Mouse (Mus musculus) kidney, embryonic 16.5 days (tissue): ENCODE results near the gene Aoah. TPM values are rescaled to one million over a fixed set of nuclear protein-coding genes. Genes with fewer than 3 reads are reported as not detected.

ENCODE experiments used
- ATAC-seq: fragments of 200-750 bp; cut with Nextera tagmentation; 2 replicates; pipeline ENCODE4 v1.8.0; 2017; ENCODE audit warnings: moderate TSS enrichment; ENCODE audit not compliant: low FRiP score, low TSS enrichment
- H3K27ac ChIP-seq: fragments of 300-500 bp; sonication (generic); 2 replicates; pipeline ENCODE4 v1.5.1; 2014; ENCODE audit warnings: low read length
- H3K27me3 ChIP-seq: fragments of 300-500 bp; sonication (generic); 2 replicates; pipeline ENCODE4 v1.6.1; 2014; ENCODE audit warnings: low read length, control low read depth, mixed read lengths; ENCODE audit not compliant: insufficient read depth
- H3K36me3 ChIP-seq: fragments of 300-500 bp; sonication (generic); 2 replicates; pipeline ENCODE4 v1.6.1; 2014; ENCODE audit warnings: low read length, control low read depth, mixed read lengths; ENCODE audit not compliant: insufficient read depth
- H3K4me1 ChIP-seq: fragments of 300-500 bp; sonication (generic); 2 replicates; pipeline ENCODE4 v1.6.1; 2014; ENCODE audit warnings: low read length, control low read depth, mixed read lengths; ENCODE audit not compliant: insufficient read depth
- H3K4me2 ChIP-seq: fragments of 300-500 bp; sonication (generic); replicated peaks from 2 replicates; pipeline ENCODE4 v1.6.1; 2014; ENCODE audit warnings: low read depth, low read length
- H3K4me3 ChIP-seq: fragments of 300-500 bp; sonication (generic); 2 replicates; pipeline ENCODE4 v1.5.1; 2014; ENCODE audit warnings: mild to moderate bottlenecking, low read length
- H3K9ac ChIP-seq: fragments of 300-500 bp; sonication (generic); replicated peaks from 2 replicates; pipeline ENCODE4 v1.6.1; 2014; ENCODE audit warnings: low read length
- H3K9me3 ChIP-seq: fragments of 300-500 bp; sonication (generic); 2 replicates; pipeline ENCODE4 v1.6.1; 2016; ENCODE audit warnings: low read length, control low read depth
- whole genome bisulfite sequencing: fragments of 180-500 bp; shearing (Covaris S2); extraction: QIAGEN DNeasy Blood & Tissue Kit; methylation state at CpG from one replicate; pipeline ENCODE4 v1.1.7; 2014; 5-methylcytosine and 5-hydroxymethylcytosine counted together
- polyA plus RNA-seq: library from polyadenylated mRNA; unstranded; fragments of >200 nt; fragmentation: Nextera tagmentation; extraction: Ambion mirVana; gene quantifications from 2 replicates; pipeline ENCODE4 v1.2.1, GENCODE M21; 2015

The Aoah gene
- polyA plus RNA-seq, 1 experiment from 2014 or later, result 3.0 TPM

DNA sequence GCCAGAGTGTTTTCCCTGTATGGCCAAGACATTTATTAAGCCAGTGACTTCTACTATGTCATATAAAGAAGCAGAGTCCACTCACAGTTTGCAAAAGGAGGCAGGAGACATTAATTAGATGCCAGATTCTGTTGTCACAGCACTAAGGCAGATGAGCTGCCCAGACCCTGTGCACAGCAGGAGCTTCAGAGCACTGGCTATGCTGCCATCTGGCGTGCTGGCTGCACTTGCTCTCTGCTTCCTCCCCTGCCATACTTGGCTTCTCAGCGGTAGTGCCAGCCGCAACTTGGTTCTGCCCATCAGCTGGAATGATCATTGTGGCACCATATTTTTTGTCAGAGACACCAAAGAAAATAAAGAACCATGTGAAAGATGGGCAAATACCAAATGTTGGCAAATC lies 239.3 kb downstream of the Aoah start:
- ATAC-seq, result no peak
- Histone ChIP-seq H3K36me3 (no peaks in the 10 kb centered on the region), H3K4me2 (no peak overlapping the region), H3K9ac (no peak overlapping the region), H3K4me3 (no peak overlapping the region), H3K9me3 (no peaks in the 10 kb centered on the region), H3K4me1 (no peaks in the 10 kb centered on the region), H3K27me3 (no peaks in the 10 kb centered on the region), H3K27ac (no peak overlapping the region)
- WGBS, result 67% methylated on average over 3 of the region's 3 CpGs

DNA sequence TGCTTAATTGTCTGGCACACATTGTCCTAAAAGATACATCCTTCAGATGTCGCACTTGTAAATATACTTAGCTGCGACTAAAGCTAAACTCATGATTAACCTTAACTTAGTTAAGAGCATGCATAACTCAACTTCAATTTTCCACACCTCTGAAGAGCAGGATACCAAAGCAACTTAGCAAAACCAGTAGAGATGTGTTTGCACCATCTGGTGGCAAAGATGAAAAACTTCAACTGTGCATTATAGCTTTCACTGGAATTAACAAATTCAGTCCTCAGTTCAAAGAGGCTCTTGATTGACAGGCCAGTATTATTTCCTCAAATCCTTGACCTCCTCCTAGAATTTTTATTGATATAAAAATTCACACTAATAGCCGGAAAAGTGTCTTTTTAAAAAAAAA lies 241.1 kb downstream of the Aoah start:
- no peaks in the 10 kb centered on the region for H3K36me3 ChIP-seq
- ATAC-seq, result no peak
- H3K4me2 ChIP-seq, result no peak overlapping the region
- H3K4me1 ChIP-seq, result no peaks in the 10 kb centered on the region
- WGBS, result 77% methylated on average over 3 of the region's 3 CpGs
- H3K27me3 ChIP-seq, result no peaks in the 10 kb centered on the region
- H3K27ac ChIP-seq, result no peak overlapping the region
- no peaks in the 10 kb centered on the region for H3K9me3 ChIP-seq
- no peak overlapping the region for H3K4me3 ChIP-seq
- no peak overlapping the region for H3K9ac ChIP-seq

DNA sequence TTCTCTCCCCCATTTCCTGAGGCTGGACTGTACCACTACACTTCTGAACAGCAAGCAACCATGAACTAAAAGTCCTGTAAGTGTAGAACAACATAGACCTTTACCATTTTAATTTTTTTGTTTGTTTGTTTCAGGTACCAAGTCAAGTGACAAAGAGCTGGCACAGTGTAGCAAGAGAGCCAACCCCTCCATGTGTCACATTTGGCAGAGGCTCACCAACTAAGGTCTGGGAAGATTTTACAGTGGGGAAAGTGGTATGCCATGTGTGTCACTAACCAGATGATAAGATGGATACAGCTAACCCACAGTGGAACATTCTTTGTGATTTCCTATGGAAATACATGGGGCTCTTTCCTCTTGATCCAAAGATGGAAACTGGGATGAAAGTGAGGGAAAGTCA lies 242.1 kb downstream of the Aoah start:
- Histone ChIP-seq H3K27me3 (no peaks in the 10 kb centered on the region), H3K9me3 (no peaks in the 10 kb centered on the region), H3K4me1 (no peaks in the 10 kb centered on the region), H3K27ac (no peak overlapping the region), H3K36me3 (no peaks in the 10 kb centered on the region), H3K4me3 (no peak overlapping the region), H3K4me2 (no peak overlapping the region), H3K9ac (no peak overlapping the region)
- no peak for ATAC-seq

DNA sequence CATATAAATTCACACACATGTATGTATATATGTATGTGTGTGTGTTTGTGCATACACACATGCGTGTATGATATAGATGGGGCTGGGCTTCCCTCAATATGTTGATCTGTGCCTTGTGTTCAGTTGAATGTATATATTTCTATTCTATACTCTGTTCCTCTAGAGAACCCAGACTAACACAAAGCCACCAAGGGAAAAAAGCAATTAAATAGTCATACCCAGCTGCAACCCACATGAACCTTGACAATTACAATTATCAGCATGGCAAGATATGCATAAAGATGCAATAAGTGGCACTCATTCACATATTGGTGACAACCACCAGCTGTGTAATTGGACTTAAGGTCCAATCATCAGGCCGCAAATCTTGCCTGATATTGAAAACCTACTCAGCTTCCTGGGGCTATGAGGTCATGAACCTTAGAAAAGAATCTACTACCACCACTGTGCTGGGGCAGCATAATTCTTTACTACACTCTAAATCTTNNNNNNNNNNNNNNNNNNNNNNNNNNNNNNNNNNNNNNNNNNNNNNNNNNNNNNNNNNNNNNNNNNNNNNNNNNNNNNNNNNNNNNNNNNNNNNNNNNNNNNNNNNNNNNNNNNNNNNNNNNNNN lies 246.8 kb downstream of the Aoah start:
- Histone ChIP-seq H3K4me3 (no peak overlapping the region), H3K9me3 (no peaks in the 10 kb centered on the region), H3K9ac (no peak overlapping the region), H3K27me3 (no peaks in the 10 kb centered on the region), H3K36me3 (no peaks in the 10 kb centered on the region), H3K27ac (no peak overlapping the region), H3K4me2 (no peak overlapping the region), H3K4me1 (no peaks in the 10 kb centered on the region)
- WGBS, result 87% methylated on average over 2 of the region's 2 CpGs
- ATAC-seq, result no peak

DNA sequence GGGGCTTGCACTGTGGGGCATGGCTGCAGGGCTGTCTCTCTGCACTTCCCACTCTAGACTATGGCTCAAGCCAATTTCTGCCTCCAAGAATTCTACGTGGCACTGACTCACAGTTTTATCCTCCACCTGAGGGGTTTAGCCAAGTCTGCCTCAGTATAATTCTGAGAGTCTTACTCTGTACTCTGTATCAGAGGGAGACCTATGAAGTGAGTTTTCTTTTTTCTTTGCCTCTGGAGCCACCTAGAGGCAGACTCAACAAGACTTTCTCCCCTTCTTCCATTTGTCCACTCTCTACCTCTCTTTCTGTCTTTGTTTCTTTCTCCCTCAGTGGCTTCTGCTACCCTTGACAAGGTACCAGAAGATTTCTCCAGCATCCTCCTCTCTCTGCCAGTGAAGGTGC lies 256.2 kb downstream of the Aoah start:
- H3K4me1 ChIP-seq, result no peaks in the 10 kb centered on the region
- no peak for ATAC-seq
- H3K27me3 ChIP-seq, result no peaks in the 10 kb centered on the region
- H3K36me3 ChIP-seq, result no peaks in the 10 kb centered on the region
- H3K9ac ChIP-seq, result no peak overlapping the region
- no peaks in the 10 kb centered on the region for H3K9me3 ChIP-seq
- 52% methylated on average over 1 of the region's 1 CpGs for WGBS
- no peak overlapping the region for H3K4me3 ChIP-seq
- H3K27ac ChIP-seq, result no peak overlapping the region
- no peak overlapping the region for H3K4me2 ChIP-seq

DNA sequence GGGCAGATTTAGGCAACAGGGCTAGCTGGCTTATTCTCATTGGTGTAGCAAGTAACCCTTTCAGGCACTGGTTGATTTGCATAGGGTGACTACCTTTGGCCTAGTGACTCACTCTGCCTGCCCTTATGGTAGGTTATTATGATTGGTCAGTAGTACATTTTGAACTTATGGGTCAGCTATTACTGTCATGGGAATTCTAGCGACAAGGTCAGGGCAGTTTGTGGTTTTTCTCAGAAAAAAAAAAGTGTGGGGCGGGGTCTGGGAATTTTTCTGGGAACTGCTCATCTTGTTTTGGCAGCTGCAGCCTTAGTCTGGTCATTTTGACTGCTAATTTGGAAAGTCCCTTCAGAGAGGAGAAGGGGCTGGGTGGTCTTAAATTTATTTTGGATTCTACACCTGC lies 272.1 kb downstream of the Aoah start:
- H3K36me3 ChIP-seq, result no peaks in the 10 kb centered on the region
- no peaks in the 10 kb centered on the region for H3K4me1 ChIP-seq
- no peak overlapping the region for H3K4me3 ChIP-seq
- H3K4me2 ChIP-seq, result no peak overlapping the region
- H3K27me3 ChIP-seq, result no peaks in the 10 kb centered on the region
- no peaks in the 10 kb centered on the region for H3K9me3 ChIP-seq
- H3K9ac ChIP-seq, result no peak overlapping the region
- no peak for ATAC-seq
- WGBS, result 77% methylated on average over 2 of the region's 2 CpGs
- no peak overlapping the region for H3K27ac ChIP-seq

DNA sequence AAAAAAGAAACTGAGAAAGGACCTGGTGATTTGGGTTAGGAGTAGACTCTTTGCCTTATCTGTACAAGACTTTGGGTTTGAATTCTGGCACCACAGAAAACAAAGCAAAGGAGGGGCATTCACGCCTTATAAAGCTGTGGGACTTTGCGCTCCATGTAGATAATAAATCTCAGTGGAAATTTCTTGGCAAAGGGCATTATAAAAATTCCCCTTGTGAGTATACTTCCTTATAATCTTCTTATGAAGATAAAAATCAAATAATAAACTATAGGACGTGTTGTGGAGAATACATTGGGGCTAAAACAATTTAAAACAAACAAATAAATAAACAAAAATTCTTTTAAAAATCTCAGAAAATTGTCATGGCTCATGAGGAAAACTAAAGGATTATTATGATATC lies 280.9 kb downstream of the Aoah start, which contains the start of gene Olfr1370:
TSS of gene Olfr1370 (minus strand) at position 101 of the 400 bp plus-strand sequence.
- H3K9ac ChIP-seq, result no peak within 1 kb of the TSS
- no peaks in the 10 kb centered on the region for H3K27me3 ChIP-seq
- H3K36me3 ChIP-seq, result no peaks in the 10 kb centered on the region
- 80% methylated on average over 3 of the region's 3 CpGs for WGBS
- H3K27ac ChIP-seq, result no peak within 1 kb of the TSS
- no peak for ATAC-seq
- no peak within 1 kb of the TSS for H3K4me3 ChIP-seq
- no peak within 1 kb of the TSS for H3K4me2 ChIP-seq
- no peaks in the 10 kb centered on the region for H3K4me1 ChIP-seq
- H3K9me3 ChIP-seq, result no peaks in the 10 kb centered on the region

DNA sequence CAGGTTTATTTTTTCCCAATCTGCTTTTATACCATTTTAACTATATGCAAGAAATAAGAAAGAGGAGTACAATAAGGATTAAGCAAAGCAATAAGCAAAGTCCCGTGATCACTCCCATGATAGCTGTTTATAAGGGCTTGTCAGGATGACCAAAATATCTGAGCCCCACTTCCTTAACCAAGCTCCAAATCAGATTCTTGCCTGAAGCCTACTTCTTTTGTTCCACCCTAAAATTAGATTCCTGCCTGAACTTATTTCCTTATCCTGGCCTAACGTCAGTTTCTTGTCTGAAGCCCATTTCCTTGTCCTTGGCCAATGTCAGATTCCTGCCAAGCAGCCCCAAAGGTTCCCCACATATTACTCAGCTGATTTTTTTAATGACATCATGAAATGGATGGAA lies 288.8 kb downstream of the Aoah start:
- no peaks in the 10 kb centered on the region for H3K4me1 ChIP-seq
- H3K9ac ChIP-seq, result no peak overlapping the region
- H3K27ac ChIP-seq, result no peak overlapping the region
- ATAC-seq, result no peak
- no peak overlapping the region for H3K4me2 ChIP-seq
- WGBS, result 77% methylated on average over 2 of the region's 2 CpGs
- no peak overlapping the region for H3K4me3 ChIP-seq
- H3K27me3 ChIP-seq, result no peaks in the 10 kb centered on the region
- no peaks in the 10 kb centered on the region for H3K36me3 ChIP-seq
- H3K9me3 ChIP-seq, result no peaks in the 10 kb centered on the region
